Mouse (Mus musculus): ENCODE results near the gene St5. TPM values are rescaled to one million over a fixed set of nuclear protein-coding genes. Genes with fewer than 3 reads are reported as not detected.

Gene St5
- polyA plus RNA-seq, 1 experiment from 2014 or later: 43.4 TPM

DNA sequence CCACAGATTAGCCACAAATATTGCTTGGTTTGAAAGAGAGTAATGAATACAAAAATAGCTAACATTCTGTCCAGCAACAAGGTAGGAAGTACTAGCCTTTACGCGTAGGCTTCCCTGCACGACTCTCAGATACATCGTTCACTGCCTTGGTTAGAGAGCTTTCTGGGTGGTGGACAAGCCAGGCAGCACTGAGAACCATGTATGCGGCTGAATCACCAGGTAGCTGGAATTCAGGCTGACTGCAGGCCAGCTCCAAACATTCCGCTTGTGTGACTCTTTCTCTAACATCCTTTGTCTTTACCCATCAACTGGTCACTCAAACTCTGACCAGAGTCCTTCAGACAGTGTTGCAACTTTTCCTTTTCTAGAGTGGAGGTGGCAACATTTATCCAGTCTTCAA is 94.6 kb downstream of the St5 start:
- 93% methylated on average over 6 of the region's 6 CpGs for WGBS
- H3K4me1 ChIP-seq (replicated peaks): peaks cover 20% of the 10 kb centered on the region
- ATAC-seq (ENCODE audit: insufficient number of reproducible peaks, insufficient read depth, low FRiP score, low TSS enrichment, low read depth): no peak
- H3K4me2 ChIP-seq: no peak overlapping the region
- no peak overlapping the region for H3K4me3 ChIP-seq (replicated peaks)
- no peak overlapping the region for H3K9ac ChIP-seq (replicated peaks)
- H3K36me3 ChIP-seq: peaks cover 5% of the 10 kb centered on the region; the same call in 1 of the 2 replicates
- H3K9me3 ChIP-seq: no peaks in the 10 kb centered on the region
- no peak overlapping the region for H3K27ac ChIP-seq
- H3K27me3 ChIP-seq: no peaks in the 10 kb centered on the region

DNA sequence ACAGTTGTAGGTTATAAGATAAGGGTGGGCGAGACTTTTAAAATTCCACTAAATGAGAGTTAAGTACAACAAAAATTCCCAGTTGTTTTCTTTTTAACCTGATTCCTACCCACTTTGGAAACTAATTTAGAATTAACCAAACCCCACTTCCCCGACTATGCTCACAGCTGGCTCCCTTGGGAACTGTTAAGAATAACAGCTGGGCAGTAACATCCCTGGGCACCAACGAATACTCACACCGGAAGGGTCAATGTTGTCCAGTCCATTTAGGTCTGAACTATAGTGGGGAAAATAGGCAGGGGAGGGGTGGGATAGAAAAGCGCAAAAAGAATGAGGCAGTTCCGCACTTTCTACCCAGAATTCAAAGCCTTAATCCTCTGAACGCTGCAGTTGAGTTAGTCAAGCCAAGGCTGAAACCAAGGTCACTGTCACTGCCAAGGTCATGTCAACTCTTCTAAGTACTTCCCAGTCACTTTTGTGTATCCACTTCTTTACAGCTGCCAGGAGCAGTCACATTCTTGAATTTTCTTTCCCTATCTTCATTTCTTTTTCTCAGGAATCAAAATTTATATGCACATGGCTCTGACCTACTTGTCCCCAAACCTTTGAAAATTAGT is 96.3 kb downstream of the St5 start:
- WGBS: 74% methylated on average over 7 of the region's 7 CpGs
- Histone ChIP-seq H3K4me1 (replicated peaks) (peaks cover 25% of the 10 kb centered on the region), H3K4me2 (no peak overlapping the region), H3K27ac (no peak overlapping the region), H3K4me3 (replicated peaks) (no peak overlapping the region), H3K36me3 (no peaks in the 10 kb centered on the region), H3K9ac (replicated peaks) (no peak overlapping the region), H3K9me3 (no peaks in the 10 kb centered on the region), H3K27me3 (no peaks in the 10 kb centered on the region)
- no peak for ATAC-seq (ENCODE audit: insufficient number of reproducible peaks, insufficient read depth, low FRiP score, low TSS enrichment, low read depth)

DNA sequence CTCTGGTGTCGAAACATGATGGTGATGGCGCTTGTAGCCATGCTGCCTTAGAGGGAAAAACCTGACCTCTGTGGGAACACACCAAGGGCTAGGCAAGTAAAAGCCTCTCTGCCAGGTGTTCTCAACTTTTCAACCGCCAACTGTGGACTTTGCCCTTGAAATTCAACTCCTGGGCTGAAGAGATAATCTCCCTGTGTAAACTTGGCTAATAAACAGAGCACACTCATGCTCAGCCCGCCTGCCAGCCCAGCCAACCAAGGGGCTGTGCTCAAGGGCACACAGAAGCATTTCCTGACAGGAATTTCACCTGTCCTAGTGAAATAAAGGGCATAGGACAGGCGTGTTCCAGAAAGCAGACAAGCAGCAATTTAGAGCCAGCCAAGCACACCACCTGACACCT is 100.8 kb downstream of the St5 start:
- Histone ChIP-seq H3K27ac (no peak overlapping the region), H3K4me1 (replicated peaks) (peaks cover 33% of the 10 kb centered on the region), H3K9ac (replicated peaks) (no peak overlapping the region), H3K36me3 (0 out of 2 replicates have a peak, but pooled peaks cover 3% of the 10 kb centered on the region), H3K27me3 (no peaks in the 10 kb centered on the region), H3K4me3 (replicated peaks) (no peak overlapping the region), H3K4me2 (no peak overlapping the region), H3K9me3 (no peaks in the 10 kb centered on the region)
- no peak for ATAC-seq (ENCODE audit: insufficient number of reproducible peaks, insufficient read depth, low FRiP score, low TSS enrichment, low read depth)
- 48% methylated on average over 5 of the region's 5 CpGs for WGBS

DNA sequence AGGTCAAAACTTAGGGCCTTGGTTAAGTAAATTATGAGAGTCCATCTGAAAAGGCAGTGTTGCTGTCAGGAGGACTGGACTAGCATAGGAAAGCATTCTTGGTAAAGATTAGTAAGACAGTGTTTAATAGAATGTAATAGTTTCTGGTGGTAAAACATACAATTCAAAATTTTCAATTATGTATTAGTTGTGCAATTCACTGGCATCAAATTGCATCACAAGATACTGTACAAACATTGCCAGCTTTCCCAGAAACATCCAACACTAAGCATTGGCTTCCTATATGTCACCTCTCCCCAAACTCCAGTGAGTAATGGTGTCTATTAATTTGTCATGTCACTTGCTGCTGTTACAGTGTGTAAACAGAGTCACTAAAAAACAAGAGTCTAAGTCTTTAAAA is 101.4 kb downstream of the St5 start:
- peaks cover 28% of the 10 kb centered on the region for H3K4me1 ChIP-seq (replicated peaks)
- no peaks in the 10 kb centered on the region for H3K9me3 ChIP-seq
- H3K4me2 ChIP-seq: no peak overlapping the region
- no peaks in the 10 kb centered on the region for H3K27me3 ChIP-seq
- H3K9ac ChIP-seq (replicated peaks): no peak overlapping the region
- 0 out of 2 replicates have a peak, but pooled peaks cover 3% of the 10 kb centered on the region for H3K36me3 ChIP-seq
- no peak for ATAC-seq (ENCODE audit: insufficient number of reproducible peaks, insufficient read depth, low FRiP score, low TSS enrichment, low read depth)
- H3K27ac ChIP-seq: no peak overlapping the region
- no peak overlapping the region for H3K4me3 ChIP-seq (replicated peaks)

DNA sequence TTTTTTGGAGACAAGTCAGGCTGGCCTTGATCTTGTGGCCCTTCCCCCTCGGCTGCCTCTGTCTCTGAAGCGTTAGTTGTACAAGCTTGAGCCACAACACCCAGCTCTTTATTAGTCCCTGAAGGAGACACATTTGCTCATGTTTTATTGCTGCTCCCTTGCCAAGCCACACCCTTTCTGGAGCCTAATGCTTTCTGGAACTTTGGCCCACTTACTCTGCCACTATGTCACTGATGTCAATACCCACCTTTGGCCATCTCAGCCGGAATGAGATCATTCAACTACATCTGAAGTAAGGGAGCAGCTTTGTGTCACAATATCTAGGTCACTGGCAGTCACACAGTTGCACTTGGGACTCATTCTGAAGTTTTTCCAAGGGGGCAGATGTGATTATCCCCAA is 102.7 kb downstream of the St5 start:
- Histone ChIP-seq H3K9me3 (no peaks in the 10 kb centered on the region), H3K4me1 (replicated peaks) (peaks cover 23% of the 10 kb centered on the region), H3K36me3 (0 out of 2 replicates have a peak, but pooled peaks cover 3% of the 10 kb centered on the region), H3K9ac (replicated peaks) (no peak overlapping the region), H3K4me3 (replicated peaks) (no peak overlapping the region), H3K27me3 (no peaks in the 10 kb centered on the region), H3K4me2 (no peak overlapping the region), H3K27ac (no peak overlapping the region)
- 51% methylated on average over 3 of the region's 3 CpGs for WGBS
- ATAC-seq (ENCODE audit: insufficient number of reproducible peaks, insufficient read depth, low FRiP score, low TSS enrichment, low read depth): no peak

DNA sequence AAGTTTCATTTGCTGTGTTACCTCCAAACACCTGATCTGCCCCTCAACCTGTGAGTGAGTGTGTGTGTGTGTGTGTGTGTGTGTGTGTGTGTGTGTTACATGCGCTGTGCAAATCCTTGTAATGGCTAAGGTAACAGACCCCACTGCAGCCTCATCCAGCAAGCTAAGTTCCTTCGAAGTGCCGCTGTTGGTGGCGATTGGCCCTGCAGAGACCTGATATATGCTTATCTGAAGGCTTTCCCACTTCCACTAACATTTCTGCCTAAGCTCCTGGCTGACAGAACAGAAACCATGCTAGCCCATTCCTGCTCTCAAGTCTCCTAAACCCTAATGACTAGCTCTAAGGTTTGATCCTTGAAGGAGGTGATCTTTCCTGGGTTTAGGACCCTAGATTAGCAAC is 103.4 kb downstream of the St5 start:
- no peak overlapping the region for H3K27ac ChIP-seq
- no peak overlapping the region for H3K4me3 ChIP-seq (replicated peaks)
- no peak for ATAC-seq (ENCODE audit: insufficient number of reproducible peaks, insufficient read depth, low FRiP score, low TSS enrichment, low read depth)

DNA sequence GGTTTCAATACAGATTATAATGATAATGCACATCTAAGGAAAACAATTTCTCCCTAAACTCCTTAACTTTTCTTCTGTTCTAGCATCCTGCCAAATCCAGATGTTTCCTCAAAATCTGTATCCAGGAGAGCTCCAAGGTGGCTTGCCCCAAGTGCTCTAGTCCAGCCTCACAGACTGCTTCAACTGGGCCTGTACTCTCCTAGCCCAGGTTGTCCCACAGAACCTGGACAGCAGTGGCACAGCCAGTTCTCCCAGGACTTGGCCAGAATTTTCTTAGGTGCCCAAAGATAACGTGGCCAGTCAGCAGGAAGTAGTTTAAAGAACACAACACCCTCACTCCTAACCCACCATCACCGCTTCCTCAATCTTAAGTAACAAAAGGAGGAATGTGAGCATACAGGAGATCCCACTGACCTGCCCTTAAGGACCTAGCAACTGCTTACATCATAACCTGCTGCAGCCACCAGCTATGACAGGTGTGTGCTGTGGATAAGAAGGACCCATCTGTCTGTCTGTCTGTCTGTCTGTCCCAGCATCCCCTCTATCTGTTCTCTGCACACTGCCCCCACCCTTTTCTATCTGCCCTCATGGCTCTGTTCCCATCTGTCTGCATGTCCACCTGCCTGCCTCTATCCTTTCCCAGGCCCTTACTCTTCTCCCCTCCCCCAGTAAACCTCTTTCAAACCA is 108.4 kb downstream of the St5 start:
- 72% methylated on average over 2 of the region's 2 CpGs for WGBS
- ATAC-seq (ENCODE audit: insufficient number of reproducible peaks, insufficient read depth, low FRiP score, low TSS enrichment, low read depth): no peak; the same call in 1 of the 2 replicates

More for the DNA sequence above, 103.4 kb downstream of the St5 start:
- Histone ChIP-seq H3K9ac (replicated peaks) (no peak overlapping the region), H3K9me3 (no peaks in the 10 kb centered on the region), H3K36me3 (0 out of 2 replicates have a peak, but pooled peaks cover 5% of the 10 kb centered on the region), H3K27me3 (no peaks in the 10 kb centered on the region), H3K4me1 (replicated peaks) (peaks cover 23% of the 10 kb centered on the region), H3K4me2 (no peak overlapping the region)
- 92% methylated on average over 4 of the region's 4 CpGs for WGBS

DNA sequence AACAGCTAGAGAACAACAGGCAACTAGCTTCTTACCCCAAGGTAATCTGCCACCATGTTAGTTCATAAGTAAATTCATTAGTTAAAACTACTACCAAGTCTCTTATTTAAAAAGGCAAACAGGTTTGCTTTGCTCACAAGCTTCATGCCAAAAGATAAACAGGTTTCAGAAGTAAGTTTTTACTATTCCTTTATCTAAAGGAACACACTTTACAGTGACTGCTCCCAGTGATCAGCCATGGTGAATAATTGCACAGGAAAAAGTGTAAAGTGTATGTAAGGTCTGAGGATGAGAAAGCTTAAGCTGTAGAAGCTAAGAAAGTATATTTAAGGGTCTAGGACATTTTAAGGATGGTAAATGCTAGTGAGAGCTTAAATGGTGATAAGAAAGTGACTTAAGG is 109.4 kb downstream of the St5 start:
- no peak for ATAC-seq (ENCODE audit: insufficient number of reproducible peaks, insufficient read depth, low FRiP score, low TSS enrichment, low read depth)
- Histone ChIP-seq H3K27ac (no peak overlapping the region), H3K9me3 (no peaks in the 10 kb centered on the region), H3K4me3 (replicated peaks) (no peak overlapping the region), H3K4me2 (no peak overlapping the region), H3K36me3 (0 out of 2 replicates have a peak, but pooled peaks cover 6% of the 10 kb centered on the region), H3K4me1 (replicated peaks) (0 out of 2 replicates have a peak, but pooled peaks cover 6% of the 10 kb centered on the region), H3K9ac (replicated peaks) (no peak overlapping the region), H3K27me3 (no peaks in the 10 kb centered on the region)

More for the DNA sequence above, 108.4 kb downstream of the St5 start:
- no peak overlapping the region for H3K4me3 ChIP-seq (replicated peaks)
- H3K36me3 ChIP-seq: 0 out of 2 replicates have a peak, but pooled peaks cover 6% of the 10 kb centered on the region
- 0 out of 2 replicates have a peak, but pooled peaks cover 6% of the 10 kb centered on the region for H3K4me1 ChIP-seq (replicated peaks)
- H3K9me3 ChIP-seq: no peaks in the 10 kb centered on the region
- H3K4me2 ChIP-seq: no peak overlapping the region
- no peaks in the 10 kb centered on the region for H3K27me3 ChIP-seq
- no peak overlapping the region for H3K9ac ChIP-seq (replicated peaks)
- H3K27ac ChIP-seq: no peak overlapping the region

DNA sequence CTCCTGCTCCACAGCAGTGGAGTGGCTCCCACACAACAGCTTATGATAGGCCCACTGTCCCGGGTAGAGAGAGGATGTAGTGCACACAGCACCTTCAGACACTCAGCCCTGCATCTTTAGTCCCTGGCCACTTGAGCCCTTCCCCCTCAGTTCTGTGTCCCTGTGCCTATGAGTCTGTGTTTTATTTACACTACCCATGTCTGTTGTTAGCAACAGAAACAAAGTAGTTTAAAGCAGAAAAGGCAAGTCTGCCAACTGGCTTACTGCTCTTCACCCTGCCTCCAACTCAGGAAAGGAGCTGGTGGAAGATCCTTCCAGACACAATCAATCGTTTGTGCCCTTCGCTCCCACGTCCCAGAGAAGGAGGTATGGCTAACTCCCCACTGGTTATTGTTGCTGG is 111.2 kb downstream of the St5 start:
- no peaks in the 10 kb centered on the region for H3K9me3 ChIP-seq
- no peak overlapping the region for H3K9ac ChIP-seq (replicated peaks)
- no peak overlapping the region for H3K27ac ChIP-seq
- ATAC-seq (ENCODE audit: insufficient number of reproducible peaks, insufficient read depth, low FRiP score, low TSS enrichment, low read depth): no peak
- H3K27me3 ChIP-seq: no peaks in the 10 kb centered on the region
- 64% methylated on average over 4 of the region's 4 CpGs for WGBS
- peaks cover 7% of the 10 kb centered on the region; the same call in 1 of the 2 replicates for H3K4me1 ChIP-seq (replicated peaks)
- no peak overlapping the region for H3K4me3 ChIP-seq (replicated peaks)
- no peak overlapping the region for H3K4me2 ChIP-seq
- H3K36me3 ChIP-seq: 0 out of 2 replicates have a peak, but pooled peaks cover 3% of the 10 kb centered on the region

DNA sequence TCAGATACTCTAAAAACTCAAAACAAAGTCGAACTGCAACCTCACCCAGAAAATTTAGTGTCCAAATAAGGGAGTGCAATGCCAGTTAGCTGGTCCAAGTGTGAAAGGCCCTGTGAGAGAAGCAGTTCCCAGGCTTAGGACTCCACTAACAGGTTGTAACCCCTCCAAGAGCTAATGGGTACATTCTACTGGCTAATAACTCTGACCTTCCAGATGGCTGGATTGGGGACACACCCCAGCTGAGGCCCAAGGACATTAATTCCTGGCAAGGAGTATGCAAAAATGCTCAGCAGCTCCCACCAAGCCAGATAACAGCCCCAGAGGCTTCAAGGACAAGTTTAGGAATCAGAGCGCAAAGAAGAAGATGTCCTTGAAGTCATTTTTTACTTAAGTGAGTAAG is 112.8 kb downstream of the St5 start:
- no peaks in the 10 kb centered on the region for H3K27me3 ChIP-seq
- 93% methylated on average over 2 of the region's 2 CpGs for WGBS

DNA sequence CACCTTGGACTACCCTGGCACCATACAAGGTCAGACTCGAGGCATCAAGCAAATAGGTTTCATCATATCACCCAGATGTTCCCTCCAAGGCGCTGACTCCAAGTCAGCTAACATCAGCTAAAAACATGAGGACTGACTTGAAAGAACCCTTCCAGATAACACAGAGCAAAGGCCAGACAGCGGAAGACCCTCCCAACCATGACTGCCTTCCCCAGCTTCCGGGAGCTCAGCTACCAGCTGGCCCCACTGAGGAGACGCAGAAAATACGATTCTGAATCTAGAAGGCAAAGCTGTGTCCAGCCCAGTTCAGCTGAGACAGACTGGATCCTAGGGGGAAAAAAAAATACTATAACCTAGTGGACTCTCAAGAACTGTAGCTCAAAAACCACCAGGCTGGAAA is 114.4 kb downstream of the St5 start:
- H3K9me3 ChIP-seq: no peaks in the 10 kb centered on the region
- H3K4me3 ChIP-seq (replicated peaks): no peak overlapping the region
- H3K4me2 ChIP-seq: no peak overlapping the region
- no peaks in the 10 kb centered on the region for H3K27me3 ChIP-seq
- no peak overlapping the region for H3K27ac ChIP-seq
- peaks cover 22% of the 10 kb centered on the region for H3K4me1 ChIP-seq (replicated peaks)
- H3K9ac ChIP-seq (replicated peaks): no peak overlapping the region
- 81% methylated on average over 6 of the region's 6 CpGs for WGBS
- ATAC-seq (ENCODE audit: insufficient number of reproducible peaks, insufficient read depth, low FRiP score, low TSS enrichment, low read depth): no peak
- H3K36me3 ChIP-seq: no peaks in the 10 kb centered on the region

More for the DNA sequence above, 112.8 kb downstream of the St5 start:
- Histone ChIP-seq H3K4me1 (replicated peaks) (peaks cover 13% of the 10 kb centered on the region), H3K27ac (no peak overlapping the region), H3K36me3 (0 out of 2 replicates have a peak, but pooled peaks cover 3% of the 10 kb centered on the region), H3K9me3 (no peaks in the 10 kb centered on the region), H3K9ac (replicated peaks) (no peak overlapping the region), H3K4me2 (no peak overlapping the region), H3K4me3 (replicated peaks) (no peak overlapping the region)
- no peak for ATAC-seq (ENCODE audit: insufficient number of reproducible peaks, insufficient read depth, low FRiP score, low TSS enrichment, low read depth)

Data from limb, embryonic 12.5 days (tissue).